Mouse (Mus musculus) midbrain, embryonic 12.5 days (tissue): ENCODE results near the gene Ptpa. TPM values are rescaled to one million over a fixed set of nuclear protein-coding genes. Genes with fewer than 3 reads are reported as not detected.

Experiments used
- ATAC-seq: fragments of 200-750 bp; cut with Nextera tagmentation; 2 replicates; pipeline ENCODE4 v1.8.0; 2017; ENCODE audit warnings: low read depth, moderate TSS enrichment, moderate library complexity; ENCODE audit not compliant: low FRiP score
- H3K27ac ChIP-seq: fragments of 300-500 bp; sonication (generic); replicated peaks from 2 replicates; pipeline ENCODE4 v1.5.1; 2016; ENCODE audit warnings: mild to moderate bottlenecking
- H3K27me3 ChIP-seq: fragments of 300-500 bp; sonication (generic); 2 replicates; pipeline ENCODE4 v1.6.1; 2016; ENCODE audit warnings: mild to moderate bottlenecking
- H3K36me3 ChIP-seq: fragments of 300-500 bp; sonication (generic); 2 replicates; pipeline ENCODE4 v1.6.1; 2016
- H3K4me1 ChIP-seq: fragments of 300-500 bp; sonication (generic); 2 replicates; pipeline ENCODE4 v1.6.1; 2016
- H3K4me2 ChIP-seq: fragments of 300-500 bp; sonication (generic); replicated peaks from 2 replicates; pipeline ENCODE4 v1.6.1; 2016; ENCODE audit warnings: mild to moderate bottlenecking, moderate library complexity
- H3K4me3 ChIP-seq: fragments of 300-500 bp; sonication (generic); 2 replicates; pipeline ENCODE4 v1.5.1; 2016; ENCODE audit warnings: mild to moderate bottlenecking
- H3K9ac ChIP-seq: fragments of 300-500 bp; sonication (generic); replicated peaks from 2 replicates; pipeline ENCODE4 v1.6.1; 2016; ENCODE audit warnings: mild to moderate bottlenecking, moderate library complexity
- H3K9me3 ChIP-seq: fragments of 300-500 bp; sonication (generic); 2 replicates; pipeline ENCODE4 v1.6.1; 2016; ENCODE audit warnings: mild to moderate bottlenecking
- WGBS: fragments of 180-500 bp; shearing (Covaris S2); methylation state at CpG from one replicate; pipeline ENCODE4 v1.1.7; 2016; 5-methylcytosine and 5-hydroxymethylcytosine counted together
- polyA plus RNA-seq: library from polyadenylated mRNA; unstranded; fragments of >200 nt; fragmentation: Nextera tagmentation; extraction: Ambion mirVana; gene quantifications from 2 replicates; pipeline ENCODE4 v1.2.1, GENCODE M21; 2016

The Ptpa gene
- polyA plus RNA-seq, 1 experiment from 2014 or later: 128 TPM

- WGBS: under 1% methylated on average over 46 of the region's 46 CpGs
- Histone ChIP-seq H3K9ac (peak overlapping the region; percentile 70), H3K4me1 (peaks cover 40% of the 10 kb centered on the region), H3K4me2 (peak overlapping the region; percentile 94), H3K27ac (peak overlapping the region; percentile 72), H3K4me3 (peak overlapping the region; percentile 88), H3K9me3 (no peaks in the 10 kb centered on the region), H3K27me3 (peaks cover 25% of the 10 kb centered on the region), H3K36me3 (no peaks in the 10 kb centered on the region)
- ATAC-seq: no peak
Observed at GRCm38 (mm10) chr2:30470143-30470946, 54.5 kb downstream of the Ptpa start.

GRCm38 (mm10) chr2:30471051-30471450 is 55.2 kb downstream of the Ptpa start:
- Histone ChIP-seq H3K9ac (peak overlapping the region; percentile 96), H3K27ac (peak overlapping the region; percentile 89), H3K27me3 (peaks cover 32% of the 10 kb centered on the region), H3K4me3 (peak overlapping the region; percentile 88), H3K4me2 (peak overlapping the region; percentile 94), H3K36me3 (no peaks in the 10 kb centered on the region), H3K4me1 (peaks cover 41% of the 10 kb centered on the region), H3K9me3 (no peaks in the 10 kb centered on the region)
- 2% methylated on average over 8 of the region's 8 CpGs for WGBS
- no peak for ATAC-seq

GRCm38 (mm10) chr2:30471795-30472720 is 56.2 kb downstream of the Ptpa start:
- Histone ChIP-seq H3K4me1 (peaks cover 45% of the 10 kb centered on the region), H3K4me3 (peak overlapping the region; percentile 88), H3K36me3 (no peaks in the 10 kb centered on the region), H3K27ac (peak overlapping the region; percentile 89), H3K4me2 (peak overlapping the region; percentile 94), H3K9ac (peak overlapping the region; percentile 96), H3K27me3 (peaks cover 34% of the 10 kb centered on the region), H3K9me3 (no peaks in the 10 kb centered on the region)
- no peak for ATAC-seq
- under 1% methylated on average over 43 of the region's 51 CpGs for WGBS

GRCm38 (mm10) chr2:30472731-30473351 is 57.0 kb downstream of the Ptpa start:
- Histone ChIP-seq H3K4me1 (peaks cover 45% of the 10 kb centered on the region), H3K27ac (peak overlapping the region; percentile 89), H3K9ac (peak overlapping the region; percentile 96), H3K27me3 (peaks cover 32% of the 10 kb centered on the region), H3K36me3 (no peaks in the 10 kb centered on the region), H3K4me3 (peak overlapping the region; percentile 88), H3K4me2 (peak overlapping the region; percentile 94), H3K9me3 (no peaks in the 10 kb centered on the region)
- no peak for ATAC-seq
- under 1% methylated on average over 60 of the region's 60 CpGs for WGBS

- peak; percentile 13; the same call in 1 of the 2 replicates for ATAC-seq
- Histone ChIP-seq H3K27me3 (peaks cover 25% of the 10 kb centered on the region), H3K9me3 (no peaks in the 10 kb centered on the region), H3K27ac (peak overlapping the region; percentile 89), H3K4me1 (peaks cover 45% of the 10 kb centered on the region), H3K4me2 (peak overlapping the region; percentile 94), H3K4me3 (peak overlapping the region; percentile 88), H3K9ac (peak overlapping the region; percentile 96), H3K36me3 (no peaks in the 10 kb centered on the region)
- under 1% methylated on average over 55 of the region's 80 CpGs for WGBS
Observed at GRCm38 (mm10) chr2:30473431-30474031, 57.7 kb downstream of the Ptpa start.

- Histone ChIP-seq H3K4me1 (peaks cover 40% of the 10 kb centered on the region), H3K9ac (peak within 1 kb of the TSS; percentile 96), H3K4me3 (peak within 1 kb of the TSS; percentile 88), H3K4me2 (peak within 1 kb of the TSS; percentile 94), H3K9me3 (no peaks in the 10 kb centered on the region), H3K36me3 (no peaks in the 10 kb centered on the region), H3K27ac (peak within 1 kb of the TSS; percentile 89), H3K27me3 (peaks cover 20% of the 10 kb centered on the region)
- under 1% methylated on average over 36 of the region's 37 CpGs for WGBS
- ATAC-seq: peak; percentile 87
Observed at GRCm38 (mm10) chr2:30474039-30474438, 58.2 kb downstream of the Ptpa start, which contains the start of gene Ier5l. Gene Ier5l, minus strand, starts transcription at chr2:30474219.

GRCm38 (mm10) chr2:30474776-30475175 is 58.9 kb downstream of the Ptpa start:
- H3K4me2 ChIP-seq: peak overlapping the region; percentile 94
- WGBS: 11% methylated on average over 4 of the region's 4 CpGs
- H3K36me3 ChIP-seq: no peaks in the 10 kb centered on the region
- peaks cover 34% of the 10 kb centered on the region for H3K4me1 ChIP-seq
- peak overlapping the region; percentile 88 for H3K4me3 ChIP-seq
- no peak overlapping the region for H3K27ac ChIP-seq
- H3K9me3 ChIP-seq: no peaks in the 10 kb centered on the region
- peaks cover 19% of the 10 kb centered on the region for H3K27me3 ChIP-seq
- no peak overlapping the region for H3K9ac ChIP-seq
- no peak for ATAC-seq

- no peaks in the 10 kb centered on the region for H3K36me3 ChIP-seq
- no peak overlapping the region for H3K4me3 ChIP-seq
- WGBS: 80% methylated on average over 7 of the region's 7 CpGs
- no peak overlapping the region for H3K9ac ChIP-seq
- peaks cover 29% of the 10 kb centered on the region for H3K4me1 ChIP-seq
- H3K27ac ChIP-seq: no peak overlapping the region
- H3K9me3 ChIP-seq: no peaks in the 10 kb centered on the region
- H3K4me2 ChIP-seq: no peak overlapping the region
- no peak for ATAC-seq
- H3K27me3 ChIP-seq: peaks cover 19% of the 10 kb centered on the region
Observed at GRCm38 (mm10) chr2:30475457-30475856, 59.6 kb downstream of the Ptpa start.

- Histone ChIP-seq H3K27me3 (peaks cover 19% of the 10 kb centered on the region), H3K4me1 (peaks cover 24% of the 10 kb centered on the region), H3K27ac (no peak overlapping the region), H3K36me3 (no peaks in the 10 kb centered on the region), H3K9ac (0 out of 2 replicates have a peak overlapping the region, but pooled peaks have one; percentile 20), H3K4me3 (no peak overlapping the region), H3K4me2 (no peak overlapping the region), H3K9me3 (no peaks in the 10 kb centered on the region)
- no peak for ATAC-seq
- WGBS: 50% methylated on average over 2 of the region's 2 CpGs
Observed at GRCm38 (mm10) chr2:30476241-30476640, 60.4 kb downstream of the Ptpa start.

- Histone ChIP-seq H3K4me3 (no peak overlapping the region), H3K9ac (no peak overlapping the region), H3K36me3 (no peaks in the 10 kb centered on the region), H3K9me3 (no peaks in the 10 kb centered on the region), H3K4me1 (peaks cover 19% of the 10 kb centered on the region), H3K4me2 (no peak overlapping the region), H3K27me3 (peaks cover 19% of the 10 kb centered on the region), H3K27ac (no peak overlapping the region)
- WGBS: 64% methylated on average over 1 of the region's 1 CpGs
- ATAC-seq: no peak
Observed at GRCm38 (mm10) chr2:30478526-30478925, 62.7 kb downstream of the Ptpa start.

GRCm38 (mm10) chr2:30487597-30487996 is 71.8 kb downstream of the Ptpa start:
- H3K4me3 ChIP-seq: no peak overlapping the region
- no peak overlapping the region for H3K27ac ChIP-seq
- no peak for ATAC-seq
- H3K4me1 ChIP-seq: no peaks in the 10 kb centered on the region
- no peaks in the 10 kb centered on the region for H3K27me3 ChIP-seq
- no peaks in the 10 kb centered on the region for H3K9me3 ChIP-seq
- H3K4me2 ChIP-seq: no peak overlapping the region
- H3K36me3 ChIP-seq: no peaks in the 10 kb centered on the region
- 0 out of 2 replicates have a peak overlapping the region, but pooled peaks have one; percentile 12 for H3K9ac ChIP-seq
- WGBS: 24% methylated on average over 7 of the region's 7 CpGs
